Mouse (Mus musculus) MEL (cell line): Measurements from ENCODE around the gene Shh.

Source experiments
- CTCF ChIP-seq, 3 experiments: IDR thresholded peaks in 2 of 3; conservative IDR thresholded peaks in 1 of 3; 2 replicates each; pipeline ENCODE4 v1.5.1; 2011 to 2012; ENCODE audit warnings: low read length in 3 of 3, low read depth in 2 of 3, mild to moderate bottlenecking in 2 of 3, improper control_type of control experiment in 1 of 3, inconsistent platforms in 1 of 3, mixed read lengths in 1 of 3, moderate library complexity in 1 of 3; ENCODE audit not compliant: control insufficient read depth in 1 of 3, insufficient read depth in 1 of 3, poor library complexity in 1 of 3, severe bottlenecking in 1 of 3
- EP300 ChIP-seq, 2 experiments: IDR thresholded peaks; 2 replicates each; pipeline ENCODE4 v1.6.1; 2011; ENCODE audit warnings: improper control_type of control experiment in 2 of 2, low read length in 2 of 2, low read depth in 1 of 2, mild to moderate bottlenecking in 1 of 2
- GABPA ChIP-seq: IDR thresholded peaks from 2 replicates; pipeline ENCODE4 v1.6.1; 2012; ENCODE audit warnings: low read depth, mild to moderate bottlenecking, inconsistent platforms, low read length, improper control_type of control experiment, moderate library complexity
- KAT2A ChIP-seq: conservative IDR thresholded peaks from 2 replicates; pipeline ENCODE4 v1.6.1; 2012; ENCODE audit warnings: low read depth, low read length, improper control_type of control experiment, inconsistent platforms
- POLR2A ChIP-seq, 2 experiments: IDR thresholded peaks; 2 replicates each; pipeline ENCODE4 v1.6.1; 2011 to 2012; ENCODE audit warnings: low read length in 2 of 2, mild to moderate bottlenecking in 2 of 2, control low read depth in 1 of 2, improper control_type of control experiment in 1 of 2, low read depth in 1 of 2, moderate library complexity in 1 of 2; ENCODE audit not compliant: control insufficient read depth in 1 of 2, insufficient read depth in 1 of 2, poor library complexity in 1 of 2
- TAL1 ChIP-seq: IDR thresholded peaks from 2 replicates; pipeline ENCODE4 v1.6.1; 2012; ENCODE audit warnings: mild to moderate bottlenecking, inconsistent platforms, low read length, moderate library complexity, mixed read lengths
- UBTF ChIP-seq: IDR thresholded peaks from 2 replicates; pipeline ENCODE4 v1.6.1; 2012; ENCODE audit warnings: low read depth, mild to moderate bottlenecking, inconsistent platforms, low read length, improper control_type of control experiment, moderate library complexity, borderline replicate concordance; ENCODE audit not compliant: insufficient read depth
- USF1 ChIP-seq: IDR thresholded peaks from 2 replicates; pipeline ENCODE4 v1.6.1; 2014; ENCODE audit warnings: low read depth, mild to moderate bottlenecking, inconsistent platforms, low read length, improper control_type of control experiment, moderate library complexity
- ZKSCAN1 ChIP-seq: IDR thresholded peaks from 2 replicates; pipeline ENCODE4 v1.6.1; 2012; ENCODE audit warnings: low read depth, mild to moderate bottlenecking, inconsistent platforms, low read length, improper control_type of control experiment, moderate library complexity

- TF ChIP-seq TAL1 (no peak), KAT2A (no peak), CTCF (IDR thresholded peaks at IDR 0.05 in 2 of 3, conservative IDR thresholded peaks at IDR 0.05 in 1 of 3; ENCODE audit: control insufficient read depth in 1 of 3, insufficient read depth in 1 of 3, low read depth in 2 of 3, low read length in 3 of 3, poor library complexity in 1 of 3, severe bottlenecking in 1 of 3) (no peak), POLR2A (IDR thresholded peaks at IDR 0.05; ENCODE audit: control insufficient read depth in 1 of 2, insufficient read depth in 1 of 2, low read depth in 1 of 2, low read length in 2 of 2, poor library complexity in 1 of 2) (no peak), ZKSCAN1 (no peak), GABPA (no peak), EP300 (IDR thresholded peaks at IDR 0.05; ENCODE audit: low read depth in 1 of 2, low read length in 2 of 2) (no peak), UBTF (no peak), USF1 (no peak)
These were observed 53.0 kb downstream of the Shh start for GRCm38 (mm10) chr5:28414076-28414475.
